Mouse (Mus musculus) testis, adult 2 months (tissue): ENCODE results near the gene Asb7.

ENCODE experiments used
- CTCF ChIP-seq: fragments of 200-500 bp; IDR thresholded peaks from 2 replicates; pipeline ENCODE4 v1.5.1; 2012; ENCODE audit warnings: low read depth, mild to moderate bottlenecking, inconsistent platforms, low read length, moderate library complexity; ENCODE audit not compliant: control insufficient read depth, insufficient read depth, insufficient replicate concordance
- POLR2A ChIP-seq: fragments of 200-500 bp; IDR thresholded peaks from 2 replicates; pipeline ENCODE4 v1.6.1; 2012; ENCODE audit warnings: low read depth, mild to moderate bottlenecking, inconsistent platforms, low read length, moderate library complexity; ENCODE audit not compliant: control insufficient read depth

DNA sequence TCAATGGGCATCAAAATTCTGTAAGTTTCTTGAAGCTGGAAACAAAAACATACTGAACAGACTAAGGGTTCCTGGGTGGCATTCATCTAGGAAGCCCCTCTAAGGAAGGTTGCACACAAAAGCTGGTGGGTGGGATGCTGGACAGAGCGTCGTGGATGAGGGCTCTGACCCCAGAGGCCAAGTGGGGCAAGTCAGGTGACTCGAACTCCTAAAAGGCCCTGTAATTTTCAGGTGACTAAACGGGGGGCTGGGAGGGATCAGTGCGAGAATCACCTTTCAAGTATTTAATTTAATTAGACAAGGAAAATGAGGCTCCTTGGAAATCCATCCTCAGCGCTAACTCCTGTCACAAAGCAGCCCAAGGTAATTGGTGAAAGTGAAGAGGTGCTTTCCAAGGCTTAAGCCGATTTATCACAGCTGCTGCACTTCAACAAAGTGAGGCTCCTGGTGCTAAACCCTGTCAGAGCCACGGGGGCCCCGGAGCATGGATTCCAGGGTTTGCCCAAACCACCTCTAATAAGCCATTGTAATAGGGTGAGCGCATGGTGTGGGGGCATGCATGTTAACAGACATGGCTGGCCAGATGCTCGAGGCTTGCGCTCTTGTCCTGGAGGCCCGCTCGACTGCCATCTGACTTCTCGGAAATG lies 59.1 kb downstream of the Asb7 start:
- TF ChIP-seq CTCF, result no peak
- no peak for TF ChIP-seq POLR2A
